Mouse (Mus musculus): ENCODE measurements at regions not wholly inside any gene's neighbourhood (a gene's known extent, or its start where the extent isn't known, plus 50 kb on each side); places are given as distances from the start of the nearest gene placed in this dataset.

- in situ Hi-C loops (cut with MboI; ENCODE audit: low pct_unique_long_range_greater_than_20kb in 1 of 2, low sequenced_read_pairs in 2 of 2, unreplicated experiment in 1 of 2) = no loop called here
Measured at GRCm38 (mm10) chrX:99358051-99358617, 112.9 kb downstream of the Pja1 start.

- in situ Hi-C loops (cut with MboI; ENCODE audit: low pct_unique_long_range_greater_than_20kb in 1 of 2, low sequenced_read_pairs in 2 of 2, unreplicated experiment in 1 of 2) = no loop called here
Measured at GRCm38 (mm10) chrX:99355128-99355527, 115.9 kb downstream of the Pja1 start.

GRCm38 (mm10) chrX:99350233-99350632, 120.8 kb downstream of the Pja1 start:
- in situ Hi-C loops (cut with MboI; ENCODE audit: low pct_unique_long_range_greater_than_20kb in 1 of 2, low sequenced_read_pairs in 2 of 2, unreplicated experiment in 1 of 2) = no loop called here

GRCm38 (mm10) chrX:99340223-99340622, 130.8 kb downstream of the Pja1 start:
- in situ Hi-C loops (cut with MboI; ENCODE audit: low pct_unique_long_range_greater_than_20kb in 1 of 2, low sequenced_read_pairs in 2 of 2, unreplicated experiment in 1 of 2) = no loop called here

GRCm38 (mm10) chrX:99339081-99339876, 131.8 kb downstream of the Pja1 start:
- in situ Hi-C loops (cut with MboI; ENCODE audit: low pct_unique_long_range_greater_than_20kb in 1 of 2, low sequenced_read_pairs in 2 of 2, unreplicated experiment in 1 of 2) = no loop called here

GRCm38 (mm10) chrX:99336616-99337553, 134.2 kb downstream of the Pja1 start:
- in situ Hi-C loops (cut with MboI; ENCODE audit: low pct_unique_long_range_greater_than_20kb in 1 of 2, low sequenced_read_pairs in 2 of 2, unreplicated experiment in 1 of 2) = no loop called here

- in situ Hi-C loops (cut with MboI; ENCODE audit: low pct_unique_long_range_greater_than_20kb in 1 of 2, low sequenced_read_pairs in 2 of 2, unreplicated experiment in 1 of 2) = no loop called here
Measured at GRCm38 (mm10) chrX:99335886-99336589, 135.0 kb downstream of the Pja1 start.

- in situ Hi-C loops (cut with MboI; ENCODE audit: low pct_unique_long_range_greater_than_20kb in 1 of 2, low sequenced_read_pairs in 2 of 2, unreplicated experiment in 1 of 2) = no loop called here
Measured at GRCm38 (mm10) chrX:99332457-99332770, 138.7 kb downstream of the Pja1 start.

GRCm38 (mm10) chrX:99331764-99332456, 139.2 kb downstream of the Pja1 start:
- in situ Hi-C loops (cut with MboI; ENCODE audit: low pct_unique_long_range_greater_than_20kb in 1 of 2, low sequenced_read_pairs in 2 of 2, unreplicated experiment in 1 of 2) = no loop called here

- in situ Hi-C loops (cut with MboI; ENCODE audit: low pct_unique_long_range_greater_than_20kb in 1 of 2, low sequenced_read_pairs in 2 of 2, unreplicated experiment in 1 of 2) = no loop called here
Measured at GRCm38 (mm10) chrX:99330386-99330785, 140.7 kb downstream of the Pja1 start.

- in situ Hi-C loops (cut with MboI; ENCODE audit: low pct_unique_long_range_greater_than_20kb in 1 of 2, low sequenced_read_pairs in 2 of 2, unreplicated experiment in 1 of 2) = no loop called here
Measured at GRCm38 (mm10) chrX:99328576-99328975, 142.5 kb downstream of the Pja1 start.

- in situ Hi-C loops (cut with MboI; ENCODE audit: low pct_unique_long_range_greater_than_20kb in 1 of 2, low sequenced_read_pairs in 2 of 2, unreplicated experiment in 1 of 2) = no loop called here
Measured at GRCm38 (mm10) chrX:99326167-99326566, 144.9 kb downstream of the Pja1 start.

- in situ Hi-C loops (cut with MboI; ENCODE audit: low pct_unique_long_range_greater_than_20kb in 1 of 2, low sequenced_read_pairs in 2 of 2, unreplicated experiment in 1 of 2) = no loop called here
Measured at GRCm38 (mm10) chrX:99325460-99325859, 145.6 kb downstream of the Pja1 start.

GRCm38 (mm10) chrX:99324546-99325170, 146.4 kb downstream of the Pja1 start:
- in situ Hi-C loops (cut with MboI; ENCODE audit: low pct_unique_long_range_greater_than_20kb in 1 of 2, low sequenced_read_pairs in 2 of 2, unreplicated experiment in 1 of 2) = no loop called here

- in situ Hi-C loops (cut with MboI; ENCODE audit: low pct_unique_long_range_greater_than_20kb in 1 of 2, low sequenced_read_pairs in 2 of 2, unreplicated experiment in 1 of 2) = no loop called here
Measured at GRCm38 (mm10) chrX:99319791-99320190, 151.3 kb downstream of the Pja1 start.

- in situ Hi-C loops (cut with MboI; ENCODE audit: low pct_unique_long_range_greater_than_20kb in 1 of 2, low sequenced_read_pairs in 2 of 2, unreplicated experiment in 1 of 2) = no loop called here
Measured at GRCm38 (mm10) chrX:99319163-99319562, 151.9 kb downstream of the Pja1 start.

GRCm38 (mm10) chrX:99318141-99318540, 152.9 kb downstream of the Pja1 start:
- in situ Hi-C loops (cut with MboI; ENCODE audit: low pct_unique_long_range_greater_than_20kb in 1 of 2, low sequenced_read_pairs in 2 of 2, unreplicated experiment in 1 of 2) = no loop called here

GRCm38 (mm10) chrX:99317736-99318135, 153.3 kb downstream of the Pja1 start:
- in situ Hi-C loops (cut with MboI; ENCODE audit: low pct_unique_long_range_greater_than_20kb in 1 of 2, low sequenced_read_pairs in 2 of 2, unreplicated experiment in 1 of 2) = no loop called here
